Mouse (Mus musculus) C2C12 (cell line): Measurements from ENCODE around the gene Arhgap21. TPM values are rescaled to one million over a fixed set of nuclear protein-coding genes. Genes with fewer than 3 reads are reported as not detected.

Experiments used
- H3K27me3 ChIP-seq: one replicate; pipeline ENCODE4 v1.6.1; 2011; ENCODE audit not compliant: control insufficient read depth, insufficient read depth, insufficient read length
- H3K36me3 ChIP-seq: one replicate; pipeline ENCODE4 v1.6.1; 2011; ENCODE audit not compliant: control insufficient read depth, insufficient read depth
- H3K4me3 ChIP-seq: one replicate; pipeline ENCODE4 v1.5.1; 2011; ENCODE audit warnings: mild to moderate bottlenecking, control low read depth; ENCODE audit not compliant: poor library complexity, insufficient read depth, severe bottlenecking
- H3K79me2 ChIP-seq: one replicate; pipeline ENCODE4 v1.6.1; 2011; ENCODE audit not compliant: control insufficient read depth, insufficient read depth
- H3K79me3 ChIP-seq: one replicate; pipeline ENCODE4 v1.6.1; 2011; ENCODE audit warnings: low read depth, control low read depth
- H3ac ChIP-seq: one replicate; pipeline ENCODE3; 2011; ENCODE audit warnings: low read depth; ENCODE audit not compliant: control insufficient read depth, insufficient read length
- CEBPB ChIP-seq: IDR thresholded peaks from one replicate; pipeline ENCODE4 v1.6.1; 2011; ENCODE audit warnings: low read depth, mild to moderate bottlenecking, control low read depth, moderate library complexity
- CTCF ChIP-seq: IDR thresholded peaks from one replicate; pipeline ENCODE4 v1.5.1; 2011; ENCODE audit not compliant: control insufficient read depth, insufficient read depth, insufficient read length
- FOSL1 ChIP-seq: IDR thresholded peaks from one replicate; pipeline ENCODE4 v1.8.0; 2011; ENCODE audit warnings: mild to moderate bottlenecking, low read length; ENCODE audit not compliant: poor library complexity, insufficient read depth, severe bottlenecking
- MAX ChIP-seq: IDR thresholded peaks from one replicate; pipeline ENCODE4 v1.6.1; 2011; ENCODE audit warnings: mild to moderate bottlenecking, control low read depth
- MYOD1 ChIP-seq: IDR thresholded peaks from one replicate; pipeline ENCODE4 v1.6.1; 2011; ENCODE audit warnings: low read depth; ENCODE audit not compliant: control insufficient read depth, insufficient read length
- MYOG ChIP-seq: IDR thresholded peaks from one replicate; pipeline ENCODE4 v1.6.1; 2011; ENCODE audit not compliant: control insufficient read depth, insufficient read length; ENCODE audit errors: extremely low read depth
- USF1 ChIP-seq: IDR thresholded peaks from one replicate; pipeline ENCODE4 v1.6.1; 2011; ENCODE audit warnings: low read depth, mild to moderate bottlenecking, control low read depth, moderate library complexity
- long read RNA-seq, 2 experiments: library from polyadenylated mRNA; unstranded; transcript quantifications; one replicate each; pipeline ENCODE4 v2.0.0; 2019 to 2020
- polyA plus RNA-seq: library from polyadenylated mRNA; unstranded; fragments of >200 nt; fragmentation: generic; extraction: Trizol; gene quantifications from one replicate; pipeline ENCODE4 v1.2.1, GENCODE M21; 2012; ENCODE audit warnings: missing spikeins

The Arhgap21 gene
- polyA plus RNA-seq: 15.9 TPM
- long read RNA-seq, experiment 1, partial matches to known transcripts: 2 of 6 reads
- long read RNA-seq, experiment 1, other reads (novel, unspliced or antisense): 4 of 6 reads
- long read RNA-seq, experiment 2, partial matches to known transcripts: 3 of 8 reads
- long read RNA-seq, experiment 2, other reads (novel, unspliced or antisense): 5 of 8 reads

- Histone ChIP-seq H3K4me3 (peak within 1 kb of the TSS; percentile 69), H3K79me2 (peaks cover 49% of the 10 kb centered on the region), H3K79me3 (peaks cover 43% of the 10 kb centered on the region), H3ac (peak within 1 kb of the TSS; percentile 96), H3K27me3 (no peaks in the 10 kb centered on the region), H3K36me3 (peaks cover 11% of the 10 kb centered on the region)
- TF ChIP-seq MAX: peak; percentile 1
- TF ChIP-seq FOSL1: no peak
- TF ChIP-seq MYOG: no peak
- TF ChIP-seq USF1: no peak
Measured at GRCm38 (mm10) chr2:20968441-20969200, at the start of gene Arhgap21. Gene Arhgap21 (minus strand): TSS chr2:20968881.

GRCm38 (mm10) chr2:21016589-21016988, 47.9 kb upstream of the Arhgap21 start:
- Histone ChIP-seq H3K79me2 (no peaks in the 10 kb centered on the region), H3K79me3 (no peaks in the 10 kb centered on the region), H3K27me3 (no peaks in the 10 kb centered on the region), H3ac (no peak overlapping the region), H3K36me3 (no peaks in the 10 kb centered on the region), H3K4me3 (no peak overlapping the region)
- TF ChIP-seq USF1: no peak
- no peak for TF ChIP-seq MAX
- no peak for TF ChIP-seq FOSL1
- no peak for TF ChIP-seq MYOG
- no peak for TF ChIP-seq MYOD1
- TF ChIP-seq CEBPB: no peak
- no peak for TF ChIP-seq CTCF

GRCm38 (mm10) chr2:21010806-21011397, 42.2 kb upstream of the Arhgap21 start:
- Histone ChIP-seq H3K79me3 (no peaks in the 10 kb centered on the region), H3K79me2 (no peaks in the 10 kb centered on the region), H3ac (no peak overlapping the region), H3K4me3 (no peak overlapping the region), H3K27me3 (no peaks in the 10 kb centered on the region), H3K36me3 (no peaks in the 10 kb centered on the region)
- no peak for TF ChIP-seq MYOD1
- no peak for TF ChIP-seq USF1
- TF ChIP-seq CTCF: no peak
- no peak for TF ChIP-seq MYOG
- TF ChIP-seq CEBPB: no peak

GRCm38 (mm10) chr2:21010219-21010618, 41.5 kb upstream of the Arhgap21 start:
- TF ChIP-seq CEBPB (no peak), CTCF (no peak)
- Histone ChIP-seq H3K4me3 (no peak overlapping the region), H3K36me3 (no peaks in the 10 kb centered on the region)

GRCm38 (mm10) chr2:21009258-21010140, 40.8 kb upstream of the Arhgap21 start:
- no peaks in the 10 kb centered on the region for H3K79me3 ChIP-seq
- H3K36me3 ChIP-seq: no peaks in the 10 kb centered on the region
- TF ChIP-seq MYOG: no peak
- no peak for TF ChIP-seq FOSL1
- no peak for TF ChIP-seq MYOD1
- TF ChIP-seq CEBPB: no peak
- no peak for TF ChIP-seq CTCF
- TF ChIP-seq USF1: no peak
- no peak for TF ChIP-seq MAX
- H3K4me3 ChIP-seq: no peak overlapping the region
- no peaks in the 10 kb centered on the region for H3K79me2 ChIP-seq
- no peak overlapping the region for H3ac ChIP-seq
- H3K27me3 ChIP-seq: no peaks in the 10 kb centered on the region

More at GRCm38 (mm10) chr2:21010219-21010618, 41.5 kb upstream of the Arhgap21 start:
- Histone ChIP-seq H3K79me2 (no peaks in the 10 kb centered on the region), H3ac (no peak overlapping the region), H3K79me3 (no peaks in the 10 kb centered on the region), H3K27me3 (no peaks in the 10 kb centered on the region)
